ENCODE assay signal across 27 mouse cellular contexts in the genomic region with DNA sequence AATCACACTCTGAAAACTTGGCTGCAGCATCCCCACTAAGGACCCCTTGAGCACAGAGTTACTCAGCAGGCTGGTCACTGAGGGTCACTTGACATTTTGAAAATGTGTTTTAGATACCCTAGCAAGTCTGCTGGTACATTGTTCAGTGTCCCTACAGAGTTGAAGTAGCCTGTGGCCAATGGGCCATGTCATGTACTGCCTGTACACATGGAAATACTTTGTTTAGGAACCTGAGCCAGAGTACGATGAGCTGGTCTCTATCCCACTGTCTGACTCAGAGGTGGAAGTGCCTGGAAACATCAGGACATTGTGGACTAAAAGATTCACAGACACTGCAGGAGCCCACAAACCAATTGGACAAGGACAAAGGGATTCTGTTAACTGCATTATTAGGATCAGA.
DNase-seq lines count a peak whose midpoint lies in the region; ATAC-seq and TF ChIP-seq lines count a peak whose summit lies in the region.
"Had no signal": no experiment of that assay in that cellular context is flagged by ENCODE, and none has a peak within 500 bp of the region (broad histone marks: within the 10 kb centered on the region; RNA-seq: fewer than 3 reads in every experiment).

No protein-coding gene starts in this region.

- no peaks in the 10 kb centered on the region for H3K9me3 ChIP-seq in embryonic facial prominence, embryonic 15.5 days (replicated peaks)
- H3K9me3 ChIP-seq in embryonic facial prominence, embryonic 10.5 days: no peaks in the 10 kb centered on the region
- H3K9me3 ChIP-seq in limb, embryonic 14.5 days (ENCODE audit: control insufficient read depth, low read length): no peaks in the 10 kb centered on the region
- H3K9me3 ChIP-seq: embryonic facial prominence, embryonic 12.5 days; forebrain, embryonic 12.5 days; forebrain, embryonic 15.5 days; hindbrain, embryonic 10.5 days; hindbrain, embryonic 13.5 days; intestine, embryonic 15.5 days had no signal

- H3K9ac ChIP-seq in embryonic facial prominence, embryonic 15.5 days: no peak overlapping the region
- no peak overlapping the region for H3K9ac ChIP-seq in limb, embryonic 14.5 days (ENCODE audit: low read depth, low read length, severe bottlenecking)
- H3K9ac ChIP-seq: embryonic facial prominence, embryonic 12.5 days; forebrain, embryonic 12.5 days; forebrain, embryonic 15.5 days; heart, embryonic 12.5 days; heart, embryonic 15.5 days; hindbrain, embryonic 13.5 days; intestine, embryonic 15.5 days had no signal

- no peak for ATAC-seq in embryonic facial prominence, embryonic 15.5 days (ENCODE audit: insufficient number of reproducible peaks, low FRiP score, low TSS enrichment, low read depth)
- ATAC-seq in limb, embryonic 14.5 days (ENCODE audit: low FRiP score, low read depth): peak; percentile 57; the same call in 1 of the 2 replicates
- ATAC-seq: forebrain, embryonic 15.5 days; hindbrain, embryonic 16.5 days; intestine, embryonic 15.5 days; Patski had no signal

- no peaks in the 10 kb centered on the region for H3K4me1 ChIP-seq in embryonic facial prominence, embryonic 15.5 days
- no peaks in the 10 kb centered on the region for H3K4me1 ChIP-seq in embryonic facial prominence, embryonic 10.5 days
- H3K4me1 ChIP-seq in limb, embryonic 14.5 days (ENCODE audit: control insufficient read depth, insufficient read depth, low read length): peaks cover 8% of the 10 kb centered on the region; the same call in 1 of the 2 replicates
- H3K4me1 ChIP-seq: embryonic facial prominence, embryonic 12.5 days; forebrain, embryonic 12.5 days; forebrain, embryonic 15.5 days; heart, embryonic 12.5 days; heart, embryonic 15.5 days; hindbrain, embryonic 10.5 days; hindbrain, embryonic 13.5 days; intestine, embryonic 15.5 days had no signal

- WGBS in embryonic facial prominence, embryonic 15.5 days: 77% methylated on average over 1 of the region's 1 CpGs
- 78% methylated on average over 1 of the region's 1 CpGs for WGBS in embryonic facial prominence, embryonic 10.5 days
- 68% methylated on average over 1 of the region's 1 CpGs for WGBS in limb, embryonic 14.5 days

- no peaks in the 10 kb centered on the region for H3K27me3 ChIP-seq in embryonic facial prominence, embryonic 15.5 days
- H3K27me3 ChIP-seq in embryonic facial prominence, embryonic 10.5 days (replicated peaks; ENCODE audit: low read depth, poor library complexity, severe bottlenecking): no peaks in the 10 kb centered on the region
- no peaks in the 10 kb centered on the region for H3K27me3 ChIP-seq in limb, embryonic 14.5 days (ENCODE audit: control insufficient read depth, insufficient read depth, low read length)
- H3K27me3 ChIP-seq: embryonic facial prominence, embryonic 12.5 days; forebrain, embryonic 12.5 days; forebrain, embryonic 15.5 days; heart, embryonic 12.5 days; heart, embryonic 15.5 days; hindbrain, embryonic 13.5 days; intestine, embryonic 15.5 days; Patski had no signal

- 0 out of 2 replicates have a peak overlapping the region, but pooled peaks have one; percentile 11 for H3K27ac ChIP-seq in embryonic facial prominence, embryonic 15.5 days (replicated peaks)
- no peak overlapping the region for H3K27ac ChIP-seq in embryonic facial prominence, embryonic 10.5 days (replicated peaks)
- no peak overlapping the region for H3K27ac ChIP-seq in limb, embryonic 14.5 days (replicated peaks; ENCODE audit: low read depth, low read length)
- H3K27ac ChIP-seq: embryonic facial prominence, embryonic 12.5 days; forebrain, embryonic 12.5 days; forebrain, embryonic 15.5 days; heart, embryonic 15.5 days; hindbrain, embryonic 10.5 days; hindbrain, embryonic 13.5 days; intestine, embryonic 15.5 days had no signal

- H3K4me2 ChIP-seq in embryonic facial prominence, embryonic 15.5 days (replicated peaks): no peak overlapping the region
- no peak overlapping the region for H3K4me2 ChIP-seq in limb, embryonic 14.5 days (replicated peaks; ENCODE audit: low read depth, low read length, severe bottlenecking)
- H3K4me2 ChIP-seq: embryonic facial prominence, embryonic 12.5 days; forebrain, embryonic 12.5 days; forebrain, embryonic 15.5 days; heart, embryonic 12.5 days; heart, embryonic 15.5 days; hindbrain, embryonic 13.5 days; intestine, embryonic 15.5 days had no signal

- intact Hi-C loops in gastrocnemius, postnatal 14 days (cut with DNase I; ENCODE audit: low total_unique reads): no loop called here

- TF ChIP-seq POLR2A in limb, embryonic 14.5 days (IDR thresholded peaks at IDR 0.05; ENCODE audit: borderline replicate concordance, extremely low read depth, insufficient read depth, insufficient read length): no peak

- no peaks in the 10 kb centered on the region for H3K36me3 ChIP-seq in embryonic facial prominence, embryonic 15.5 days
- H3K36me3 ChIP-seq in embryonic facial prominence, embryonic 10.5 days (replicated peaks): no peaks in the 10 kb centered on the region
- H3K36me3 ChIP-seq in limb, embryonic 14.5 days (ENCODE audit: control insufficient read depth, insufficient read depth, low read length): no peaks in the 10 kb centered on the region
- H3K36me3 ChIP-seq: embryonic facial prominence, embryonic 12.5 days; forebrain, embryonic 12.5 days; forebrain, embryonic 15.5 days; heart, embryonic 12.5 days; heart, embryonic 15.5 days; hindbrain, embryonic 10.5 days; hindbrain, embryonic 13.5 days; intestine, embryonic 15.5 days had no signal

- no peak for DNase-seq in embryonic facial prominence, embryonic 10.5 days (ENCODE audit: low spot score)
- DNase-seq in Muller cell, postnatal 12 days (ENCODE audit: inconsistent ontology term): peak; percentile 72
- peak; percentile 11 for DNase-seq in gastrocnemius, postnatal 14 days
- no peak for DNase-seq in limb, embryonic 14.5 days (ENCODE audit: low spot score)
- DNase-seq in heart, adult 18-20 months: no peak
- no peak for DNase-seq in layer of hippocampus, adult 8-10 months (ENCODE audit: low spot score in 2 of 2)
- no peak for DNase-seq in layer of hippocampus, adult 9-11 months
- DNase-seq: adrenal gland, postnatal 10 days; adrenal gland, postnatal 36 days; cerebellum, adult 18-20 months; cerebellum, adult 9-10 months; cerebellum, postnatal 14 days; heart, adult 11 months; heart, postnatal 10 days; heart, postnatal 36 days had no signal

- no peak overlapping the region for H3K4me3 ChIP-seq in embryonic facial prominence, embryonic 15.5 days (replicated peaks)
- no peak overlapping the region for H3K4me3 ChIP-seq in embryonic facial prominence, embryonic 10.5 days
- no peak overlapping the region for H3K4me3 ChIP-seq in limb, embryonic 14.5 days (replicated peaks; ENCODE audit: low read length)
- H3K4me3 ChIP-seq: embryonic facial prominence, embryonic 12.5 days; erythroblast, embryonic 14.5 days; forebrain, embryonic 12.5 days; forebrain, embryonic 15.5 days; heart, embryonic 12.5 days; heart, embryonic 15.5 days; hindbrain, embryonic 10.5 days; hindbrain, embryonic 13.5 days; intestine, embryonic 15.5 days had no signal

Comparison
In these comparisons a context has a peak if more than half of its experiments do, and no peak if none do; other contexts are left out.
1. DNase-seq: peak in Muller cell, postnatal 12 days (single experiment) and gastrocnemius, postnatal 14 days (single experiment); none in embryonic facial prominence, embryonic 10.5 days (single experiment), limb, embryonic 14.5 days (single experiment), heart, adult 18-20 months (0 of 2), layer of hippocampus, adult 8-10 months (0 of 2) and layer of hippocampus, adult 9-11 months (single experiment).